Mouse (Mus musculus) cerebellum, adult 9-10 months (tissue): ENCODE data around the gene Fxyd4.

Source experiments
- DNase-seq: peaks from one replicate; pipeline ENCODE4 v3.0.0; 2022

The Fxyd4 gene

GRCm38 (mm10) chr6:117890257-117890656 lies 47.2 kb downstream of the Fxyd4 start:
- DNase-seq = no peak

- DNase-seq = no peak
Measured at GRCm38 (mm10) chr6:117888642-117889096, 48.8 kb downstream of the Fxyd4 start.

GRCm38 (mm10) chr6:117888032-117888431 lies 49.5 kb downstream of the Fxyd4 start:
- no peak for DNase-seq

GRCm38 (mm10) chr6:117885943-117886342 lies 51.5 kb downstream of the Fxyd4 start:
- no peak for DNase-seq
